Mouse (Mus musculus) heart, adult 2 months (tissue): Measurements from ENCODE around the gene Stox2. TPM values are rescaled to one million over a fixed set of nuclear protein-coding genes. Genes with fewer than 3 reads are reported as not detected.

ENCODE experiments used
- DNase-seq, 2 experiments: peaks; one replicate each; pipeline ENCODE4 v3.0.0; 2021
- H3K27ac ChIP-seq: fragments of 200-600 bp; 2 replicates; pipeline ENCODE4 v1.8.1; 2022
- H3K27me3 ChIP-seq: fragments of 200-500 bp; 2 replicates; pipeline ENCODE4 v1.6.1; 2012; ENCODE audit warnings: mild to moderate bottlenecking, low read length, inconsistent platforms, mixed read lengths; ENCODE audit not compliant: control insufficient read depth, insufficient read depth
- H3K36me3 ChIP-seq: fragments of 200-500 bp; 2 replicates; pipeline ENCODE4 v1.6.1; 2012; ENCODE audit warnings: low read length, inconsistent platforms; ENCODE audit not compliant: control insufficient read depth, insufficient read depth
- H3K4me1 ChIP-seq: fragments of 200-500 bp; 2 replicates; pipeline ENCODE4 v1.6.1; 2011; ENCODE audit warnings: low read length; ENCODE audit not compliant: control insufficient read depth, insufficient read depth
- H3K4me3 ChIP-seq: fragments of 200-600 bp; 2 replicates; pipeline ENCODE4 v1.8.1; 2022
- H3K79me2 ChIP-seq: fragments of 200-500 bp; replicated peaks from 2 replicates; pipeline ENCODE4 v1.6.1; 2012; ENCODE audit warnings: mild to moderate bottlenecking, inconsistent platforms, low read length, moderate library complexity, mixed read lengths; ENCODE audit not compliant: control insufficient read depth, insufficient read depth
- H3K9ac ChIP-seq: fragments of 200-500 bp; 2 replicates; pipeline ENCODE4 v1.6.1; 2012; ENCODE audit warnings: low read depth, mild to moderate bottlenecking, control low read depth, inconsistent platforms, low read length, mixed read lengths
- CTCF ChIP-seq: fragments of 200-600 bp; IDR thresholded peaks from 2 replicates; pipeline ENCODE4 v1.8.1; 2022; ENCODE audit warnings: antibody characterized with exemption, mild to moderate bottlenecking, moderate library complexity
- EP300 ChIP-seq: fragments of 200-500 bp; IDR thresholded peaks from 2 replicates; pipeline ENCODE4 v1.6.1; 2011; ENCODE audit warnings: low read depth, low read length, control low read depth; ENCODE audit not compliant: insufficient read depth
- POLR2A ChIP-seq: fragments of 200-500 bp; IDR thresholded peaks from 2 replicates; pipeline ENCODE4 v1.6.1; 2011; ENCODE audit warnings: mild to moderate bottlenecking, low read depth, low read length, control low read depth; ENCODE audit not compliant: insufficient read depth
- WGBS: fragments of 180-500 bp; shearing (Covaris S2); methylation state at CpG from one replicate; pipeline ENCODE4 v1.1.7; 2018; 5-methylcytosine and 5-hydroxymethylcytosine counted together
- intact Hi-C: fragments of 180-260 bp; cut with DNase I; formaldehyde crosslinking; loops from one replicate; pipeline ENCODE4 v1.15.1; 2025
- long read RNA-seq: library from polyadenylated mRNA; stranded (forward); transcript quantifications from one replicate; pipeline ENCODE4 v2.0.0, GENCODE M21; 2021
- polyA plus RNA-seq: library from polyadenylated mRNA; depleted of rRNA; stranded (reverse); fragments of >200 nt; gene quantifications from 2 replicates; pipeline ENCODE4 v1.2.3, GENCODE M21; 2012; rRNA removed
- total RNA-seq, 2 experiments: library from RNA; stranded (reverse); gene quantifications; 2 replicates each; pipeline ENCODE4 v1.2.3; 2021

The Stox2 gene
- total RNA-seq, result 10 to 100 TPM; 10.1 to 11.3 TPM
- polyA plus RNA-seq, result 2.6 and 5.7 TPM in 2 replicates
- long read RNA-seq, result 0 reads

GRCm38 (mm10) chr8:47446312-47447046 lies at the start of gene Stox2:
Gene Stox2, minus strand, starts transcription at chr8:47446362.
- DNase-seq, result no peak
- no peak within 1 kb of the TSS for H3K9ac ChIP-seq
- no peak for TF ChIP-seq CTCF
- TF ChIP-seq POLR2A, result no peak
- TF ChIP-seq EP300, result no peak
- WGBS, result 84% methylated on average over 19 of the region's 19 CpGs
- intact Hi-C loops, result no loop called here
- no peaks in the 10 kb centered on the region for H3K79me2 ChIP-seq
- no peaks in the 10 kb centered on the region for H3K36me3 ChIP-seq
- H3K27me3 ChIP-seq, result no peaks in the 10 kb centered on the region
- H3K4me3 ChIP-seq, result no peak within 1 kb of the TSS
- no peaks in the 10 kb centered on the region; the same call in none of the 2 replicates for H3K4me1 ChIP-seq
- no peak within 1 kb of the TSS for H3K27ac ChIP-seq

- no peak for DNase-seq
- no peaks in the 10 kb centered on the region; the same call in 1 of the 2 replicates for H3K36me3 ChIP-seq
Observed at GRCm38 (mm10) chr8:47495428-47495827, 49.3 kb upstream of the Stox2 start.

GRCm38 (mm10) chr8:47494602-47495153 lies 48.5 kb upstream of the Stox2 start:
- no peak for TF ChIP-seq POLR2A
- TF ChIP-seq CTCF, result no peak
- TF ChIP-seq EP300, result no peak
- Histone ChIP-seq H3K27me3 (no peaks in the 10 kb centered on the region), H3K79me2 (no peaks in the 10 kb centered on the region), H3K36me3 (no peaks in the 10 kb centered on the region; the same call in 1 of the 2 replicates), H3K27ac (no peak overlapping the region), H3K9ac (no peak overlapping the region), H3K4me3 (no peak overlapping the region), H3K4me1 (no peaks in the 10 kb centered on the region)
- DNase-seq, result no peak
- WGBS, result 89% methylated on average over 12 of the region's 12 CpGs
- intact Hi-C loops, result loop anchor here (10.0 kb wide), 1 partner anchor 80 kb away; no protein-coding TSS in a partner anchor

More at GRCm38 (mm10) chr8:47495428-47495827, 49.3 kb upstream of the Stox2 start:
- peak; percentile 78 for TF ChIP-seq EP300
- no peak for TF ChIP-seq POLR2A
- Histone ChIP-seq H3K27ac (no peak overlapping the region), H3K4me1 (no peaks in the 10 kb centered on the region), H3K79me2 (no peaks in the 10 kb centered on the region), H3K9ac (no peak overlapping the region), H3K27me3 (no peaks in the 10 kb centered on the region), H3K4me3 (no peak overlapping the region)
- intact Hi-C loops, result loop anchor here (10.0 kb wide), 1 partner anchor 81 kb away; no protein-coding TSS in a partner anchor
- 69% methylated on average over 6 of the region's 6 CpGs for WGBS

GRCm38 (mm10) chr8:47493106-47493505 lies 46.9 kb upstream of the Stox2 start:
- Histone ChIP-seq H3K27ac (no peak overlapping the region), H3K27me3 (no peaks in the 10 kb centered on the region), H3K4me1 (no peaks in the 10 kb centered on the region), H3K9ac (no peak overlapping the region), H3K79me2 (no peaks in the 10 kb centered on the region), H3K36me3 (no peaks in the 10 kb centered on the region; the same call in 1 of the 2 replicates), H3K4me3 (no peak overlapping the region)
- 74% methylated on average over 12 of the region's 12 CpGs for WGBS
- intact Hi-C loops, result loop anchor here (10.0 kb wide), 1 partner anchor 78 kb away; no protein-coding TSS in a partner anchor
- no peak for DNase-seq
- no peak for TF ChIP-seq POLR2A
- no peak for TF ChIP-seq EP300
- no peak for TF ChIP-seq CTCF

GRCm38 (mm10) chr8:47487231-47487630 lies 41.1 kb upstream of the Stox2 start:
- Histone ChIP-seq H3K27me3 (no peaks in the 10 kb centered on the region; the same call in 1 of the 2 replicates), H3K4me1 (no peaks in the 10 kb centered on the region), H3K4me3 (no peak overlapping the region), H3K27ac (no peak overlapping the region), H3K36me3 (no peaks in the 10 kb centered on the region), H3K79me2 (no peaks in the 10 kb centered on the region), H3K9ac (no peak overlapping the region)
- TF ChIP-seq EP300 (no peak), CTCF (no peak), POLR2A (no peak)
- 91% methylated on average over 3 of the region's 3 CpGs for WGBS
- DNase-seq, result no peak
- intact Hi-C loops, result no loop called here
